Mouse (Mus musculus) liver, embryonic 14.5 days (tissue): ENCODE measurements around the gene Treml1. TPM values are rescaled to one million over a fixed set of nuclear protein-coding genes. Genes with fewer than 3 reads are reported as not detected.

ENCODE experiments used
- ATAC-seq: fragments of 200-750 bp; cut with Nextera tagmentation; 2 replicates; pipeline ENCODE4 v1.8.0; 2017; ENCODE audit warnings: moderate number of reproducible peaks, mild to moderate bottlenecking, moderate library complexity; ENCODE audit not compliant: insufficient read depth
- DNase-seq, 3 experiments: peaks; one replicate each; pipeline ENCODE4 v3.0.0-alpha.2; 2012 to 2013; ENCODE audit warnings: low read depth in 3 of 3, low spot score in 3 of 3
- H3K27ac ChIP-seq: fragments of 300-500 bp; sonication (generic); 2 replicates; pipeline ENCODE4 v1.5.1; 2014; ENCODE audit warnings: moderate library complexity, mild to moderate bottlenecking, control low read depth, inconsistent platforms
- H3K27me3 ChIP-seq: fragments of 300-500 bp; sonication (generic); 2 replicates; pipeline ENCODE4 v1.6.1; 2014; ENCODE audit warnings: mild to moderate bottlenecking, low read length, moderate library complexity; ENCODE audit not compliant: control insufficient read depth, insufficient read depth
- H3K36me3 ChIP-seq: fragments of 300-500 bp; sonication (generic); replicated peaks from 2 replicates; pipeline ENCODE4 v1.6.1; 2014; ENCODE audit warnings: low read depth; ENCODE audit not compliant: control insufficient read depth, insufficient read depth
- H3K4me1 ChIP-seq, 2 experiments: fragments of 200-500 bp in 1 of 2; fragments of 300-500 bp in 1 of 2; sonication (generic) in 1 of 2; replicated peaks; 2 replicates each; pipeline ENCODE4 v1.6.1; 2012 to 2014; ENCODE audit warnings: antibody characterized with exemption in 1 of 2, inconsistent platforms in 1 of 2, low read length in 1 of 2; ENCODE audit not compliant: control insufficient read depth in 2 of 2, insufficient read depth in 2 of 2
- H3K4me2 ChIP-seq: fragments of 300-500 bp; sonication (generic); 2 replicates; pipeline ENCODE4 v1.6.1; 2014; ENCODE audit warnings: low read depth, mild to moderate bottlenecking, control low read depth, moderate library complexity
- H3K4me3 ChIP-seq, 2 experiments: fragments of 200-500 bp in 1 of 2; fragments of 300-500 bp in 1 of 2; sonication (generic) in 1 of 2; 2 replicates each; pipeline ENCODE4 v1.5.1; 2012 to 2014; ENCODE audit warnings: low read depth in 2 of 2, low read length in 2 of 2, mild to moderate bottlenecking in 2 of 2, control low read depth in 1 of 2, inconsistent platforms in 1 of 2, moderate library complexity in 1 of 2; ENCODE audit not compliant: insufficient read depth in 1 of 2
- H3K9ac ChIP-seq: fragments of 300-500 bp; sonication (generic); replicated peaks from 2 replicates; pipeline ENCODE4 v1.6.1; 2014; ENCODE audit warnings: mild to moderate bottlenecking, control low read depth, moderate library complexity
- H3K9me3 ChIP-seq: fragments of 300-500 bp; sonication (generic); 2 replicates; pipeline ENCODE4 v1.6.1; 2016; ENCODE audit warnings: low read length, mixed read lengths; ENCODE audit not compliant: control insufficient read depth
- CTCF ChIP-seq: IDR thresholded peaks from 2 replicates; pipeline ENCODE4 v1.5.1; 2016; ENCODE audit warnings: antibody characterized with exemption, low read depth, control low read depth
- EP300 ChIP-seq: IDR thresholded peaks from 2 replicates; pipeline ENCODE4 v1.6.1; 2016; ENCODE audit warnings: antibody characterized with exemption, low read depth
- WGBS: fragments of 180-500 bp; shearing (Covaris S2); extraction: QIAGEN DNeasy Blood & Tissue Kit; methylation state at CpG from one replicate; pipeline ENCODE4 v1.1.7; 2014; ENCODE audit not compliant: insufficient replicate concordance; 5-methylcytosine and 5-hydroxymethylcytosine counted together
- polyA plus RNA-seq, 2 experiments: library from polyadenylated mRNA; depleted of rRNA in 1 of 2; stranded (reverse) in 1 of 2; unstranded in 1 of 2; fragments of >200 nt; fragmentation: Nextera tagmentation in 1 of 2; extraction: Ambion mirVana in 1 of 2; gene quantifications; 2 replicates each; pipeline versions ENCODE4 v1.2.1 to v1.2.3; 2012 to 2014

Gene Treml1
- polyA plus RNA-seq, 2 experiments: 13.9 to 16.4 TPM

- Histone ChIP-seq H3K36me3 (peaks cover 22% of the 10 kb centered on the region), H3K27ac (peak within 1 kb of the TSS; percentile 99), H3K9me3 (no peaks in the 10 kb centered on the region), H3K27me3 (no peaks in the 10 kb centered on the region), H3K4me2 (peak within 1 kb of the TSS; percentile 94), H3K4me3 (peak within 1 kb of the TSS; percentile 80 to 91), H3K9ac (peak within 1 kb of the TSS; percentile 97), H3K4me1 (peaks cover 35 to 40% of the 10 kb centered on the region in 2 experiments)
- DNase-seq (peak; percentile 96 to 98 (median 98)), ATAC-seq (peak; percentile 88)
- TF ChIP-seq EP300 (peak; percentile 43), CTCF (no peak)
- WGBS: under 1% methylated on average over 84 of the region's 84 CpGs
Observed at GRCm38 (mm10) chr17:48409380-48410298, 49.9 kb downstream of the Treml1 start, which contains the start of the genes Nfya and Oard1. Gene Nfya (minus strand): TSS chr17:48409906. Gene Oard1 (plus strand): TSS chr17:48410014.

GRCm38 (mm10) chr17:48410299-48410785, 50.6 kb downstream of the Treml1 start:
- Histone ChIP-seq H3K4me1 (peaks cover 33 to 34% of the 10 kb centered on the region in 2 experiments), H3K27ac (peak overlapping the region; percentile 97), H3K9me3 (no peaks in the 10 kb centered on the region), H3K36me3 (peaks cover 29% of the 10 kb centered on the region), H3K4me2 (peak overlapping the region; percentile 91), H3K27me3 (no peaks in the 10 kb centered on the region), H3K4me3 (peak overlapping the region; percentile 77 to 91), H3K9ac (peak overlapping the region; percentile 88)
- ATAC-seq (peak; percentile 33), DNase-seq (no peak)
- 1% methylated on average over 13 of the region's 13 CpGs for WGBS
- TF ChIP-seq CTCF: no peak
- no peak; the same call in 1 of the 2 replicates for TF ChIP-seq EP300

- Histone ChIP-seq H3K4me3 (peak overlapping the region; percentile 77 to 91), H3K27me3 (no peaks in the 10 kb centered on the region), H3K36me3 (peaks cover 38% of the 10 kb centered on the region), H3K4me2 (peak overlapping the region; percentile 91), H3K9ac (peak overlapping the region; percentile 88), H3K27ac (peak overlapping the region; percentile 97), H3K4me1 (peaks cover 26 to 29% of the 10 kb centered on the region in 2 experiments), H3K9me3 (no peaks in the 10 kb centered on the region)
- 42% methylated on average over 8 of the region's 8 CpGs for WGBS
- TF ChIP-seq EP300: no peak
- no peak for TF ChIP-seq CTCF
- DNase-seq (no peak), ATAC-seq (no peak)
Observed at GRCm38 (mm10) chr17:48411241-48411640, 51.5 kb downstream of the Treml1 start.

GRCm38 (mm10) chr17:48416011-48416410, 56.3 kb downstream of the Treml1 start:
- whole genome bisulfite sequencing: 84% methylated on average over 7 of the region's 7 CpGs
- Histone ChIP-seq H3K4me3 (no peak overlapping the region), H3K36me3 (peaks cover 47% of the 10 kb centered on the region), H3K27me3 (no peaks in the 10 kb centered on the region), H3K9me3 (no peaks in the 10 kb centered on the region), H3K4me2 (no peak overlapping the region), H3K27ac (no peak overlapping the region), H3K9ac (no peak overlapping the region), H3K4me1 (peaks cover 20 to 37% of the 10 kb centered on the region in 2 experiments)
- TF ChIP-seq CTCF (no peak), EP300 (no peak)
- DNase-seq: no peak
- no peak for ATAC-seq

Other genes with a start within 250 kb of the Treml1 start
- gene 9830107B12Rik, start 213.6 kb upstream of the Treml1 start, polyA plus RNA-seq (2012; rRNA removed): 0.08 and 0.19 TPM in 2 replicates
- 0.18 and 0.33 TPM in 2 replicates for gene 9830107B12Rik, start 213.6 kb upstream of the Treml1 start, polyA plus RNA-seq (2014; fragmentation: Nextera tagmentation; extraction: Ambion mirVana)
- 0.20 and 0.25 TPM in 2 replicates for gene A530064D06Rik, start 192.6 kb upstream of the Treml1 start, polyA plus RNA-seq (2012; rRNA removed)
- 0.44 and 0.51 TPM in 2 replicates for gene A530064D06Rik, start 192.6 kb upstream of the Treml1 start, polyA plus RNA-seq (2014; fragmentation: Nextera tagmentation; extraction: Ambion mirVana)
- gene Trem1, start 127.1 kb upstream of the Treml1 start, polyA plus RNA-seq (2012; rRNA removed): 0.32 TPM in 2 replicates
- 0.58 and 0.84 TPM in 2 replicates for gene Trem1, start 127.1 kb upstream of the Treml1 start, polyA plus RNA-seq (2014; fragmentation: Nextera tagmentation; extraction: Ambion mirVana)
- 1.2 and 1.6 TPM in 2 replicates for gene Trem3, start 112.1 kb upstream of the Treml1 start, polyA plus RNA-seq (2012; rRNA removed)
- 2.8 and 4.1 TPM in 2 replicates for gene Trem3, start 112.1 kb upstream of the Treml1 start, polyA plus RNA-seq (2014; fragmentation: Nextera tagmentation; extraction: Ambion mirVana)
- gene Treml4, start 95.6 kb upstream of the Treml1 start, polyA plus RNA-seq (2012; rRNA removed): 4.3 and 4.6 TPM in 2 replicates
- gene Treml4, start 95.6 kb upstream of the Treml1 start, polyA plus RNA-seq (2014; fragmentation: Nextera tagmentation; extraction: Ambion mirVana): 3.3 and 5.7 TPM in 2 replicates
- gene Treml2, start 60.4 kb upstream of the Treml1 start, polyA plus RNA-seq (2012; rRNA removed): 10.6 and 10.7 TPM in 2 replicates
- gene Treml2, start 60.4 kb upstream of the Treml1 start, polyA plus RNA-seq (2014; fragmentation: Nextera tagmentation; extraction: Ambion mirVana): 2.1 and 2.7 TPM in 2 replicates
- 1.8 and 2.4 TPM in 2 replicates for gene B430306N03Rik, start 43.8 kb upstream of the Treml1 start, polyA plus RNA-seq (2012; rRNA removed)
- 1.9 and 2.6 TPM in 2 replicates for gene B430306N03Rik, start 43.8 kb upstream of the Treml1 start, polyA plus RNA-seq (2014; fragmentation: Nextera tagmentation; extraction: Ambion mirVana)
- gene Trem2, start 13.5 kb upstream of the Treml1 start, polyA plus RNA-seq (2012; rRNA removed): 3.5 and 6.4 TPM in 2 replicates
- gene Trem2, start 13.5 kb upstream of the Treml1 start, polyA plus RNA-seq (2014; fragmentation: Nextera tagmentation; extraction: Ambion mirVana): 2.9 and 3.1 TPM in 2 replicates
- 31.6 and 32.7 TPM in 2 replicates for gene Nfya, start 50.0 kb downstream of the Treml1 start, polyA plus RNA-seq (2012; rRNA removed)
- 6.9 and 8.2 TPM in 2 replicates for gene Nfya, start 50.0 kb downstream of the Treml1 start, polyA plus RNA-seq (2014; fragmentation: Nextera tagmentation; extraction: Ambion mirVana)
- 16.6 and 28.2 TPM in 2 replicates for gene Oard1, start 50.1 kb downstream of the Treml1 start, polyA plus RNA-seq (2012; rRNA removed)
- gene Oard1, start 50.1 kb downstream of the Treml1 start, polyA plus RNA-seq (2014; fragmentation: Nextera tagmentation; extraction: Ambion mirVana): 51.1 and 52.4 TPM in 2 replicates
- gene Apobec2, start 73.0 kb downstream of the Treml1 start, polyA plus RNA-seq (2012; rRNA removed): 0.12 and 0.27 TPM in 2 replicates
- 0.36 and 0.48 TPM in 2 replicates for gene Apobec2, start 73.0 kb downstream of the Treml1 start, polyA plus RNA-seq (2014; fragmentation: Nextera tagmentation; extraction: Ambion mirVana)
- gene Tspo2, start 91.6 kb downstream of the Treml1 start, polyA plus RNA-seq (2012; rRNA removed): 169 and 210 TPM in 2 replicates
- gene Tspo2, start 91.6 kb downstream of the Treml1 start, polyA plus RNA-seq (2014; fragmentation: Nextera tagmentation; extraction: Ambion mirVana): 168 and 176 TPM in 2 replicates
- 4.8 and 5.8 TPM in 2 replicates for gene Unc5cl, start 95.0 kb downstream of the Treml1 start, polyA plus RNA-seq (2012; rRNA removed)
- 3.0 and 4.2 TPM in 2 replicates for gene Unc5cl, start 95.0 kb downstream of the Treml1 start, polyA plus RNA-seq (2014; fragmentation: Nextera tagmentation; extraction: Ambion mirVana)